Mouse (Mus musculus) forebrain, embryonic 15.5 days (tissue): ENCODE data around the gene Sult2b1. TPM values are rescaled to one million over a fixed set of nuclear protein-coding genes. Genes with fewer than 3 reads are reported as not detected.

Source experiments
- ATAC-seq: fragments of 200-750 bp; cut with Nextera tagmentation; replicated peaks from 2 replicates; pipeline ENCODE4 v1.8.0; 2017; ENCODE audit warnings: mild to moderate bottlenecking, moderate TSS enrichment, moderate library complexity
- H3K27ac ChIP-seq: fragments of 300-500 bp; sonication (generic); replicated peaks from 2 replicates; pipeline ENCODE4 v1.5.1; 2015; ENCODE audit warnings: mild to moderate bottlenecking, inconsistent platforms
- H3K27me3 ChIP-seq: fragments of 300-500 bp; sonication (generic); 2 replicates; pipeline ENCODE4 v1.6.1; 2015; ENCODE audit warnings: inconsistent platforms
- H3K36me3 ChIP-seq: fragments of 300-500 bp; sonication (generic); 2 replicates; pipeline ENCODE4 v1.6.1; 2015; ENCODE audit warnings: mild to moderate bottlenecking, inconsistent platforms
- H3K4me1 ChIP-seq: fragments of 300-500 bp; sonication (generic); 2 replicates; pipeline ENCODE4 v1.6.1; 2015; ENCODE audit warnings: inconsistent platforms
- H3K4me2 ChIP-seq: fragments of 300-500 bp; sonication (generic); replicated peaks from 2 replicates; pipeline ENCODE4 v1.6.1; 2015; ENCODE audit warnings: mild to moderate bottlenecking, inconsistent platforms
- H3K4me3 ChIP-seq: fragments of 300-500 bp; sonication (generic); 2 replicates; pipeline ENCODE4 v1.5.1; 2015; ENCODE audit warnings: mild to moderate bottlenecking, inconsistent platforms
- H3K9ac ChIP-seq: fragments of 300-500 bp; sonication (generic); replicated peaks from 2 replicates; pipeline ENCODE4 v1.6.1; 2015; ENCODE audit warnings: mild to moderate bottlenecking, inconsistent platforms
- H3K9me3 ChIP-seq: fragments of 300-500 bp; sonication (generic); 2 replicates; pipeline ENCODE4 v1.6.1; 2016; ENCODE audit warnings: inconsistent platforms
- WGBS: fragments of 180-500 bp; shearing (Covaris S2); methylation state at CpG from one replicate; pipeline ENCODE4 v1.1.7; 2015; ENCODE audit warnings: mixed read lengths; 5-methylcytosine and 5-hydroxymethylcytosine counted together
- polyA plus RNA-seq: library from polyadenylated mRNA; unstranded; fragments of >200 nt; fragmentation: Nextera tagmentation; extraction: Ambion mirVana; gene quantifications from 2 replicates; pipeline ENCODE4 v1.2.1, GENCODE M21; 2015

The Sult2b1 gene
- polyA plus RNA-seq, 1 experiment from 2014 or later, result 7.6 TPM

DNA sequence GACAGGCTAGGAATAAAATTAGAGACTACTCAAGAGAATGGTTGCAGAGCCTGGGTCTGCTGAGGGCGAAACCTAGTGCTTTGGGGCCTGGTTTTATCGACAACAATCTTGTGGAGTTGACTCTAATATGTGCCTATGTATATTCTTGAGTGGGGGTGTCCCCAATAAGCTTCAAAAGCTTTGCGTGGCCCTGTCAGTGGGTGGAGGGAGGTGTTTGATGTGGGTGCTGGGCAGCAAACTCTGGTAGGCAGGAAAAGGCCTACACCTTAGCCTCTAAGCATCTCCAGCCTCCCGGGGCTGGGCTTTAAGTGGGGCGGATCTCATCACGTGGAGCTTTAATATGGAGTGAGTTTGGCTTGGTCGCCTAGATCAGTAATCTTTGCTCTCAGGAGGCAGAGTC lies 14.5 kb upstream of the Sult2b1 start:
- no peak for ATAC-seq
- Histone ChIP-seq H3K27me3 (peaks cover 4% of the 10 kb centered on the region; the same call in 1 of the 2 replicates), H3K4me2 (no peak overlapping the region), H3K4me3 (peak overlapping the region; percentile 18; the same call in 1 of the 2 replicates), H3K27ac (no peak overlapping the region), H3K36me3 (peaks cover 64% of the 10 kb centered on the region), H3K9me3 (no peaks in the 10 kb centered on the region), H3K4me1 (peaks cover 25% of the 10 kb centered on the region), H3K9ac (no peak overlapping the region)
- 53% methylated on average over 7 of the region's 7 CpGs for WGBS

DNA sequence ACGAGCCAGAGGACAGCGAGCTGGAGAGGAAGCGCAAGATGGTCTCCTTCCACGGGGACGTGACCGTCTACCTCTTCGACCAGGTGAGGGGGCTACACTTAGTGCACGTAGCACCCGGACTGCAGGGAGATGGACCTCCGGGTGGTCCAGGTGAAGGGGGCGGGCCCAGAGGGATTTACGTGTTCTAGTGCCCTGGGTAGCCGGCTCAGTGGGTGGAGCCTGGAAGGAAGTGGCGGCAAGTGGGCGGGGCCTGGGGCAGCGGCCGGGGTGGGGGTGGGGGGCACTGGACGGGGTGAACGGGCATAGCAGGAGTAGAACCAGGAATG lies 14.0 kb upstream of the Sult2b1 start:
- Histone ChIP-seq H3K27me3 (peaks cover 4% of the 10 kb centered on the region; the same call in 1 of the 2 replicates), H3K36me3 (peaks cover 64% of the 10 kb centered on the region), H3K9me3 (no peaks in the 10 kb centered on the region), H3K27ac (no peak overlapping the region), H3K9ac (peak overlapping the region; percentile 33), H3K4me1 (peaks cover 25% of the 10 kb centered on the region), H3K4me3 (peak overlapping the region; percentile 18), H3K4me2 (peak overlapping the region; percentile 38)
- 4% methylated on average over 19 of the region's 19 CpGs for WGBS
- ATAC-seq, result no peak

DNA sequence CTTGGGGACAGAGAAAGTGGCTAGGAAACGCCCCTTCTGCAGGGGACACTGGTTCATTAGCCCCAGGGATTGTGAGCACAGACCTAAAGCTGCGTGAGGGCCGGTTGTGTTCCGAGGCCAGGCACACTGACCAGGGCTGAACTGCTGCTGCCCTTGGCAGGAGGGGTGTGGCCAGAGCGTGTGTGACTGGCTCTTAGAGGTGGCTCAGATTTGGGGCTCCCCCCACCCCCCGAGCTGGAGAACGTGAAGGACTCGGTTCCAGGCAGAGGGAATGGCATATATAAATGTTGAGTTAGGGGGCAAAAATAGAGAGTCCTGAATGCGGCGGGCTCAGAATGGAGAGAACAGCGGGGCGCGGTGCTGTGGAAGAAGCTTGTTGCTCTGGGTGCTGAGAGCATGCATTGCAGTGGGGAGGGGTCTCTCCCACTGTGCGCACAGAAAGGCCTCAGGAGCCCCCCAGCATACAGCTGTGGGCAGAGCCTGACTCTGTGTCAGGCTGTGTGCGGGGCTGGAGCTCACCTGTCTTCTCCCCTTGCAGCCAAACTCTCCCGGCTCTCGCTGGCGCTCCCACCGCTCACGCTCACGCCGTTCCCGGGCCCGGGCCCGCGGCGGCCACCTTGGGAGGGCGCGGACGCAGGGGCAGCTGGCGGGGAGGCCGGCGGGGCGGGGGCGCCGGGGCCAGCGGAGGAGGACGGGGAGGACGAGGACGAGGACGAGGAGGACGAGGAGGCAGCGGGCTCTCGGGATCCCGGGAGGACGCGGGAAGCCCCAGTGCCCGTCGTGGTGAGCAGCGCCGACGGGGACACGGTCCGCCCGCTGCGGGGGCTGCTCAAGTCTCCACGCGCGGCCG lies 13.4 kb upstream of the Sult2b1 start:
- H3K27ac ChIP-seq, result no peak overlapping the region
- no peak for ATAC-seq
- peaks cover 4% of the 10 kb centered on the region; the same call in 1 of the 2 replicates for H3K27me3 ChIP-seq
- H3K9ac ChIP-seq, result peak overlapping the region; percentile 33
- WGBS, result 3% methylated on average over 60 of the region's 60 CpGs
- peaks cover 25% of the 10 kb centered on the region for H3K4me1 ChIP-seq
- peak overlapping the region; percentile 38 for H3K4me2 ChIP-seq
- peaks cover 64% of the 10 kb centered on the region for H3K36me3 ChIP-seq
- no peaks in the 10 kb centered on the region for H3K9me3 ChIP-seq
- peak overlapping the region; percentile 18 for H3K4me3 ChIP-seq

DNA sequence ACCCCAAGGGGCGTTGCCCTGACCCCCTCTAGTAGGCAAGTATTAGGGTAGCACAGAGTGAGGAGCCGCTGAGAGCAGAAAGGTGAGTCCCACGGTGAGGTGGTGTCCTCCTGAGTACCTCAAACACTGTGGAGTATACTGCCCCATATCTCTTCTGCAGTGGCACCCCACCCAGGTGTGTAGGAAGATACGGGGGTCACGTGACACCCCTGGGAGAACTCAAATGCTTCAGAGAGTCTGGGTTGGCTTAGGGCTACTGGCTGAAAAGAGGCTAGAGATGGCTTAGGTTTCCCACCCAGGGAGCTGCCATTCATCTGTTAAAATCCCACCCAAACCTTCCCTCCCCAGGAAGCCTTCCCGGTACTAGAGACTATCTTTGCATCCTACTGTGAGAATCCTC lies 12.5 kb upstream of the Sult2b1 start:
- WGBS, result 41% methylated on average over 6 of the region's 6 CpGs
- Histone ChIP-seq H3K4me3 (no peak overlapping the region), H3K4me1 (peaks cover 25% of the 10 kb centered on the region), H3K36me3 (peaks cover 64% of the 10 kb centered on the region), H3K27me3 (peaks cover 4% of the 10 kb centered on the region; the same call in 1 of the 2 replicates), H3K4me2 (peak overlapping the region; percentile 38; the same call in 1 of the 2 replicates), H3K9me3 (no peaks in the 10 kb centered on the region), H3K27ac (no peak overlapping the region), H3K9ac (0 out of 2 replicates have a peak overlapping the region, but pooled peaks have one; percentile 17)
- ATAC-seq, result no peak

DNA sequence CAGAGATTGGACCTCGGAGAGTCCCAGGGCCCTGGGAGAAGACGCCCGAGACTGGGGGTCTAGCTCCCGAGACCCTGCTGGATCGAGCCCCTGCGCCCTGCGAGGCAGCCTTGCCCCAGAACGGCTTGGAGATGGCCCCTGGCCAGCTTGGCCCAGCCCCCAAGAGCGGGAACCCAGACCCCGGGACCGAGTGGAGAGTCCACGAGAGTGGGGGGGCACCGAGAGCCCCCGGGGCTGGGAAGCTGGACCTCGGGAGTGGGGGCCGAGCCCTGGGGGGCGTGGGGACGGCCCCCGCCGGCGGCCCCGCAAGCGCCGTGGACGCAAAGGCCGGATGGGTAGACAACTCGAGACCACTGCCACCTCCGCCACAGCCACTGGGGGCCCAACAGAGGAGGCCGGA lies 10.5 kb upstream of the Sult2b1 start:
- ATAC-seq, result no peak
- H3K36me3 ChIP-seq, result peaks cover 70% of the 10 kb centered on the region
- no peak overlapping the region for H3K27ac ChIP-seq
- WGBS, result 93% methylated on average over 29 of the region's 29 CpGs
- H3K4me1 ChIP-seq, result peaks cover 19% of the 10 kb centered on the region
- no peaks in the 10 kb centered on the region for H3K9me3 ChIP-seq
- no peak overlapping the region for H3K4me3 ChIP-seq
- peaks cover 4% of the 10 kb centered on the region; the same call in 1 of the 2 replicates for H3K27me3 ChIP-seq
- no peak overlapping the region for H3K9ac ChIP-seq
- no peak overlapping the region for H3K4me2 ChIP-seq

DNA sequence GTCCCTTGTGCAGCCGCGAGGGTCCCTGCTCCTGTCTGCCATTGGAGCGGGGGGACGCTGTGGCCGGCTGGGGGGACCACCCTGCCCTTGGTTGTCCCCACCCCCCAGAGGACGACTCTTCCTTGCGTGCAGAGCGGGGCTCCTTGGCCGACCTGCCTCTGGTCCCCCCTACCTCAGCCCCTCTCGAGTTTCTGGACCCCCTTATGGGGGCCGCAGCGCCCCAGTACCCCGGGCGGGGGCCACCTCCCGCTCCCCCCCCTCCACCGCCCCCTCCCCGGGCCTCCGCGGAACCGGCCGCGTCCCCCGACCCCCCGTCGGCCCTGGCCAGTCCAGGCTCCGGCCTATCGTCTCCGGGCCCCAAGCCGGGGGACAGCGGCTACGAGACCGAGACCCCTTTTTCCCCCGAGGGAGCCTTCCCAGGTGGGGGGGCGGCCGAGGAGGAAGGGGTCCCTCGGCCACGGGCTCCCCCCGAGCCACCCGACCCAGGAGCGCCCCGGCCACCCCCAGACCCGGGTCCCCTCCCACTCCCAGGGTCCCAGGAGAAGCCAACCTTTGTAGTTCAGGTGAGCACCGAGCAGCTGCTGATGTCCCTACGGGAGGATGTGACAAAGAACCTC lies 9.6 kb upstream of the Sult2b1 start:
- peaks cover 79% of the 10 kb centered on the region for H3K36me3 ChIP-seq
- peaks cover 19% of the 10 kb centered on the region for H3K4me1 ChIP-seq
- H3K4me3 ChIP-seq, result no peak overlapping the region
- H3K27me3 ChIP-seq, result peaks cover 4% of the 10 kb centered on the region; the same call in 1 of the 2 replicates
- no peak overlapping the region for H3K4me2 ChIP-seq
- H3K27ac ChIP-seq, result no peak overlapping the region
- H3K9ac ChIP-seq, result no peak overlapping the region
- H3K9me3 ChIP-seq, result no peaks in the 10 kb centered on the region
- 90% methylated on average over 43 of the region's 44 CpGs for WGBS
- no peak for ATAC-seq

DNA sequence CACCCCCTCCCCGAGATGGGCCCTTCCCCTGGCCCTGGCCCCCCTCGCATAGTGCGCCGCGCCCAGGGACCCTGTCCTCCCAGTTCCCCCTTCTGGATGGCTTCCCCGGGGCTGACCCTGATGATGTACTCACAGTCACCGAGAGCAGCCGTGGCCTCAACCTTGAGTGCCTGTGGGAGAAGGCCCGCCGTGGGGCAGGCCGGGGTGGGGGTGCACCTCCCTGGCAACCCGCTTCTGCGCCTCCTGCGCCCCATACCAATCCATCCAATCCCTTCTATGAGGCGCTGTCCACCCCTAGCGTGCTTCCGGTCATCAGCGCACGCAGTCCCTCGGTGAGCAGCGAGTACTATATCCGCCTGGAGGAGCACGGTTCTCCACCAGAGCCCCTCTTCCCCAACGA lies 8.8 kb upstream of the Sult2b1 start:
- Histone ChIP-seq H3K36me3 (peaks cover 87% of the 10 kb centered on the region), H3K27ac (no peak overlapping the region), H3K4me3 (no peak overlapping the region), H3K9ac (no peak overlapping the region), H3K4me1 (peaks cover 15% of the 10 kb centered on the region), H3K27me3 (peaks cover 4% of the 10 kb centered on the region; the same call in 1 of the 2 replicates), H3K4me2 (no peak overlapping the region), H3K9me3 (no peaks in the 10 kb centered on the region)
- WGBS, result 89% methylated on average over 24 of the region's 24 CpGs
- ATAC-seq, result no peak

DNA sequence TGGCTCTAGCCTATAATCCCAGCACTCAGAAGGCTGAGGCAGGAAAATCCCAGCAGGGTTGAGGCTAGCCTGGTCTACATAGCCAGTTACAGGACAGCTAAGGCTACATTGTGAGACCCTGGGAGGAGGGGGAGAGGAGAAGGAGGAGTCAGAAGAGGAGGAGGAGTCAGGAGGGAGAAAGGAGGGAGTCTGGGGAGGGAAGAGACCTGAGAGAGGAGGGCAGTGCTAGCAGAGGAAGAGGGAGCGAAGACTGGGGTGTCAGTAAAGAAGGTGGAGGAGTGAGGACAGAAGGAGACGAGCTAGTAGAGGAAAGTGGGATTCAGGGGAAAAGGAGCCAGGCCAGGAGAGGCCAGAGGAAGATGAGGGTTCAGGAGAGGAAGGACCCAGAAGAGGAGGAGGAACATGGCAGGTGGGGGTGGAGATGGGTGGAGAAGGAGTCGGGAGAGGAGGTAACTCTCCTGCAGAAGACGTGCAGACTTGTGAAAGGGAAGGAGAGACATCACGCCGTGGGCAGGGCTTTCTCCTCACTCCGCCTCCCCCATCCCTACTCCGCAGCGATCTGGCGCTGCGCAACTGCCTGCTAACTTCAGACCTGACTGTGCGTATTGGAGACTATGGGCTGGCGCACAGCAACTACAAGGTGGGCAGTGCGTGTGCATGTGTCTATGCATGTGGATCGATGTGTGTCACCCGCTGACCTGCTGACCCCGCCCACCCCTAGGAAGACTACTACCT lies 7.5 kb upstream of the Sult2b1 start:
- no peak overlapping the region for H3K4me2 ChIP-seq
- 70% methylated on average over 17 of the region's 17 CpGs for WGBS
- peaks cover 90% of the 10 kb centered on the region for H3K36me3 ChIP-seq

DNA sequence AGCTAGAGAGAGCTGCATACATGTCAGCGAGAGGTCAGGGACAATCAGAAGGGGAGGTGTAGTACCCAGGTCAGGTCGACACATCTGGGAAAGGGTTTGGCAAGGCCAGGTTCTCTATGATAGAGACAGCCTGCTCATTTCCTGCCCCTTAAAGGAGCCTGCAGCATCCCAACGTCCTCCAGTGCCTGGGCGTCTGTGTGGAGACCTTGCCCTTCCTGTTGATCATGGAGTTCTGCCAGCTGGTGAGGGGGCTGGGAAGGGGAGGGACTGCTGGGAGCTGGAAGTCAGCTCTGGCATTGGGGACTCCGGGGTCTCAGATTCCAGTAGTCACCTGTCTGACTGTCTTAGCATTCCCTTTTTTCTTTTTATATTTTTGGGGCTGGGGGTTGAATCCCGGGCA lies 6.3 kb upstream of the Sult2b1 start:
- 83% methylated on average over 6 of the region's 6 CpGs for WGBS
- H3K27ac ChIP-seq, result no peak overlapping the region
- peaks cover 22% of the 10 kb centered on the region for H3K4me1 ChIP-seq
- H3K27me3 ChIP-seq, result peaks cover 4% of the 10 kb centered on the region; the same call in 1 of the 2 replicates
- no peak overlapping the region for H3K4me3 ChIP-seq
- ATAC-seq, result no peak
- no peak overlapping the region for H3K9ac ChIP-seq
- H3K4me2 ChIP-seq, result no peak overlapping the region
- peaks cover 80% of the 10 kb centered on the region for H3K36me3 ChIP-seq
- H3K9me3 ChIP-seq, result no peaks in the 10 kb centered on the region

More for the DNA sequence above, 7.5 kb upstream of the Sult2b1 start:
- Histone ChIP-seq H3K4me1 (peaks cover 14% of the 10 kb centered on the region), H3K27ac (no peak overlapping the region), H3K9ac (no peak overlapping the region), H3K9me3 (no peaks in the 10 kb centered on the region), H3K4me3 (no peak overlapping the region), H3K27me3 (peaks cover 4% of the 10 kb centered on the region; the same call in 1 of the 2 replicates)
- ATAC-seq, result no peak

DNA sequence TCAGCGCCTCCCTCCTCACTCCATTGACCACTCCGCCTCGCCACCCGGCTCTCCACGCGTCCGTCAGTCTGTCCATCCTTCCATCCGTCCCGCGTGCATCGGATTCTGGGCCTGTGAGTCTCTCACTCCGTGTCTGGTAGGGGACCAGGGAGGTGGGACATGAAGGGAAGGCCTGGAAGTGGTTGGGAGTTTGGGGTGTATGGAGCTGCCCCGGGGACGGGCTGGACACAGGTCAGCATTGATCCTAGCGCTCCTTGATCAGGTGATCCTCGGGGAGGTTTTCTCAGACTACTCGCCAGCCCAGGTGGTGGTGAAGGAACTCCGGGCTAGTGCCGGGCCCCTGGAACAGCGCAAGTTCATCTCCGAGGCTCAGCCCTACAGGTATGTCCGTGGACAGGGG lies 3.2 kb upstream of the Sult2b1 start:
- Histone ChIP-seq H3K4me3 (peak overlapping the region; percentile 61; the same call in 1 of the 2 replicates), H3K9ac (no peak overlapping the region), H3K4me2 (peak overlapping the region; percentile 87; the same call in 1 of the 2 replicates), H3K27ac (no peak overlapping the region), H3K27me3 (no peaks in the 10 kb centered on the region), H3K36me3 (peaks cover 49% of the 10 kb centered on the region), H3K9me3 (no peaks in the 10 kb centered on the region), H3K4me1 (peaks cover 37% of the 10 kb centered on the region)
- no peak for ATAC-seq
- 91% methylated on average over 22 of the region's 22 CpGs for WGBS

DNA sequence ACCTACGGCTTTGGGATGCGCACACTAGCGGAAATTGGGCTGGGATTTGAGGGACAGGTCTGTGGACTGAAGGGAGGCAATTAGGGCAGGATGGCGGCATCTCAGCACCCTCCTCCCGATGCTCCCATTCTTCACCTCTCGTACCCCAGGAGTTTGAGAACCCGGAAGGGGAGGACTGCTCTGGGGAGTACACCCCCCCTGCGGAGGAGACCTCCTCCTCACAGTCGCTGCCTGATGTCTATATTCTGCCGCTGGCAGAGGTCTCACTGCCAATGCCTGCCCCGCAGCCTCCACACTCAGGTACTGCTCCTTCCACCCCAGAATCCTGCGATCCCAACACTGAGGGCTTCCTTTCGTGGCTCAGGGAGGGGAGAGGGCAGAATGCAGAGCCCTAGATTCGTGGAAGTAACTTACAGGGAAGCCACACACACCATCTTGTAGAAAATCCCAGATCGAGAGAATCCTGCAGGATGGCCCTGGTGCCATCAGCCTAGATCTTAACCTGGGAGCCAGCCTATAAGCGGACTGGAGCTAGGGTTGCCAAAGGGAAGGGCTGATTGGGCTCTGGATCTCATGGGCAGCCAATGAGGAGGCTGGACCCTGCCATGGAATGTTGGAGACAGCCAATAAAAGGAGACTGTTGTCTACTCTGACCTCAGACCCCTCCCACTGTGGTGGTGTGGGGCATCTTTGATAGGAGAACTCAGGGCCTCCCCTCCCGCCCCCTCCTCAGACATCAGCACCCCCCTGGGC lies 2.4 kb upstream of the Sult2b1 start:
- no peaks in the 10 kb centered on the region for H3K9me3 ChIP-seq
- no peaks in the 10 kb centered on the region for H3K27me3 ChIP-seq
- peak overlapping the region; percentile 61 for H3K4me3 ChIP-seq
- 0 out of 2 replicates have a peak, but pooled peaks have one; percentile 12 for ATAC-seq
- H3K4me1 ChIP-seq, result peaks cover 37% of the 10 kb centered on the region
- peak overlapping the region; percentile 95 for H3K9ac ChIP-seq
- H3K36me3 ChIP-seq, result peaks cover 41% of the 10 kb centered on the region
- 9% methylated on average over 17 of the region's 17 CpGs for WGBS
- peak overlapping the region; percentile 87 for H3K4me2 ChIP-seq
- H3K27ac ChIP-seq, result peak overlapping the region; percentile 99
